8 mouse cellular contexts compared by ENCODE assay signal in the genomic region with DNA sequence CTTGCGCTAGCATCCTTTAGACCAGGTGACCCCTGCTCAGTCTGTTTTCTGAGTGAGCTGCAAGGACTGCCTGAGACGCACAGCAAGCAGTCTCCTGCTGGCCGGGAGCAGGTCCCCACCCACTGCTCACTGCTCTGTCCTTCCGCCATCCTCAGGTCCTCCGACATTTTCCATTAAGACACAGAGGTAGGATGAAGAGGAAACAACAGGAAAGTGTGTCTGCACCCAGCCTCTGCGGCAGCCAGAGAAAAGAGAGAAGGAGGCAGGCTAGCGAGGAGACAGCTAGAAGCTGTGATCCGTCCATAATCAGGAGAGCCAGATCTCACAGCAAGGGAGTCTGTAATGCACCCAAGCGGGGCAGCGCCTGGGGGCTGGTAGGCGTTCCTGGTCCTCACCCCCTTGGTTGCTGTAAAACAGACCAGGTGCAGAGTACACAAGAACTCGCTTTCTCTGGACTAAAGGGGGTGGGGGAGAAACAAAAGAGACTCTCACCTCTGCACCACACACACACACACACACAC. TPM values are rescaled to one million over a fixed set of nuclear protein-coding genes. Genes with fewer than 3 reads are reported as not detected.
A peak's percentile ranks its signal among the peaks of the same experiment; 100 is the strongest.
DNase-seq lines count a peak whose midpoint lies in the region; ATAC-seq and TF ChIP-seq lines count a peak whose summit lies in the region.

No protein-coding gene starts in this region.

- H3K27me3 ChIP-seq in forebrain, embryonic 13.5 days = no peaks in the 10 kb centered on the region
- H3K27me3 ChIP-seq in intestine, postnatal 0 days (replicated peaks; ENCODE audit: control insufficient read depth, insufficient read depth, low read length) = no peaks in the 10 kb centered on the region; the same call in 1 of the 2 replicates
- H3K27me3 ChIP-seq in midbrain, embryonic 11.5 days (ENCODE audit: control insufficient read depth, insufficient read depth, low read length) = no peaks in the 10 kb centered on the region; the same call in 1 of the 2 replicates
- H3K27me3 ChIP-seq in stomach, embryonic 16.5 days (ENCODE audit: control insufficient read depth, insufficient read depth, low read length) = no peaks in the 10 kb centered on the region; the same call in 1 of the 2 replicates

- no peak for TF ChIP-seq CTCF in gastrocnemius, adult 2 months (IDR thresholded peaks at IDR 0.05)
- TF ChIP-seq CTCF in intestine, postnatal 0 days (IDR thresholded peaks at IDR 0.05; ENCODE audit: low read depth) = no peak

- peak overlapping the region; percentile 83 for H3K9ac ChIP-seq in forebrain, embryonic 13.5 days
- no peak overlapping the region for H3K9ac ChIP-seq in intestine, postnatal 0 days (ENCODE audit: low read depth, low read length)
- H3K9ac ChIP-seq in midbrain, embryonic 11.5 days (ENCODE audit: low read length) = peak overlapping the region; percentile 68
- H3K9ac ChIP-seq in stomach, embryonic 16.5 days (ENCODE audit: low read length) = peak overlapping the region; percentile 60

- no peak for DNase-seq in gastrocnemius, adult 2 months
- DNase-seq in gastrocnemius, postnatal 4 days (ENCODE audit: low spot score in 2 of 2) = no peak
- DNase-seq in midbrain, embryonic 11.5 days (ENCODE audit: low spot score, missing footprints) = peak; percentile 92
- no peak for DNase-seq in spleen, postnatal 14 days (ENCODE audit: low spot score in 2 of 2)

- ATAC-seq in forebrain, embryonic 13.5 days = peak; percentile 31
- ATAC-seq in intestine, postnatal 0 days = peak; percentile 21; the same call in 1 of the 2 replicates
- peak; percentile 34 for ATAC-seq in midbrain, embryonic 11.5 days (ENCODE audit: low FRiP score)
- peak; percentile 27; the same call in 1 of the 2 replicates for ATAC-seq in stomach, embryonic 16.5 days (ENCODE audit: insufficient read depth, low FRiP score)

- H3K4me3 ChIP-seq in gastrocnemius, adult 2 months = peak overlapping the region; percentile 38
- 0 out of 2 replicates have a peak overlapping the region, but pooled peaks have one; percentile 32 for H3K4me3 ChIP-seq in brown adipose tissue, adult 24 weeks (ENCODE audit: insufficient read depth, low read depth, low read length)
- H3K4me3 ChIP-seq in forebrain, embryonic 13.5 days = peak overlapping the region; percentile 80
- peak overlapping the region; percentile 53 for H3K4me3 ChIP-seq in intestine, postnatal 0 days (ENCODE audit: low read depth, low read length)
- H3K4me3 ChIP-seq in midbrain, embryonic 11.5 days (ENCODE audit: low read depth, low read length) = peak overlapping the region; percentile 57
- H3K4me3 ChIP-seq in stomach, embryonic 16.5 days (replicated peaks; ENCODE audit: low read length) = peak overlapping the region; percentile 69

- intact Hi-C loops in gastrocnemius, adult 2 months (cut with DNase I) = no loop called here

- H3K9me3 ChIP-seq in forebrain, embryonic 13.5 days (replicated peaks) = no peaks in the 10 kb centered on the region
- H3K9me3 ChIP-seq in intestine, postnatal 0 days (ENCODE audit: control insufficient read depth) = no peaks in the 10 kb centered on the region
- H3K9me3 ChIP-seq in midbrain, embryonic 11.5 days (ENCODE audit: control insufficient read depth, low read length) = no peaks in the 10 kb centered on the region
- no peaks in the 10 kb centered on the region for H3K9me3 ChIP-seq in stomach, embryonic 16.5 days (replicated peaks; ENCODE audit: control insufficient read depth, low read length)

- H3K27ac ChIP-seq in gastrocnemius, adult 2 months = no peak overlapping the region
- H3K27ac ChIP-seq in brown adipose tissue, adult 24 weeks (replicated peaks; ENCODE audit: low read depth, low read length) = no peak overlapping the region
- H3K27ac ChIP-seq in forebrain, embryonic 13.5 days = no peak overlapping the region
- no peak overlapping the region for H3K27ac ChIP-seq in intestine, postnatal 0 days (ENCODE audit: low read depth, low read length)
- 0 out of 2 replicates have a peak overlapping the region, but pooled peaks have one; percentile 11 for H3K27ac ChIP-seq in midbrain, embryonic 11.5 days (ENCODE audit: low read depth, low read length)
- no peak overlapping the region for H3K27ac ChIP-seq in stomach, embryonic 16.5 days (ENCODE audit: low read length)

- 3% methylated on average over 12 of the region's 12 CpGs for WGBS in forebrain, embryonic 13.5 days
- WGBS in intestine, postnatal 0 days = under 1% methylated on average over 12 of the region's 12 CpGs
- WGBS in midbrain, embryonic 11.5 days = 4% methylated on average over 12 of the region's 12 CpGs
- WGBS in stomach, embryonic 16.5 days = 1% methylated on average over 12 of the region's 12 CpGs

- H3K36me3 ChIP-seq in forebrain, embryonic 13.5 days (ENCODE audit: poor library complexity, severe bottlenecking) = no peaks in the 10 kb centered on the region
- no peaks in the 10 kb centered on the region for H3K36me3 ChIP-seq in intestine, postnatal 0 days (ENCODE audit: control insufficient read depth, insufficient read depth)
- H3K36me3 ChIP-seq in midbrain, embryonic 11.5 days (ENCODE audit: control insufficient read depth, insufficient read depth, low read length) = no peaks in the 10 kb centered on the region
- H3K36me3 ChIP-seq in stomach, embryonic 16.5 days (ENCODE audit: control insufficient read depth, insufficient read depth, low read length) = no peaks in the 10 kb centered on the region

- peak overlapping the region; percentile 95 for H3K4me2 ChIP-seq in forebrain, embryonic 13.5 days
- H3K4me2 ChIP-seq in intestine, postnatal 0 days (replicated peaks; ENCODE audit: low read depth) = peak overlapping the region; percentile 95
- H3K4me2 ChIP-seq in midbrain, embryonic 11.5 days = peak overlapping the region; percentile 97
- peak overlapping the region; percentile 95 for H3K4me2 ChIP-seq in stomach, embryonic 16.5 days (ENCODE audit: low read depth, low read length)

- H3K4me1 ChIP-seq in brown adipose tissue, adult 24 weeks (ENCODE audit: control insufficient read depth, insufficient read depth, insufficient read length, low read length) = no peaks in the 10 kb centered on the region
- peaks cover 9% of the 10 kb centered on the region for H3K4me1 ChIP-seq in forebrain, embryonic 13.5 days
- H3K4me1 ChIP-seq in intestine, postnatal 0 days (replicated peaks; ENCODE audit: control insufficient read depth, insufficient read depth, low read length) = no peaks in the 10 kb centered on the region
- peaks cover 2% of the 10 kb centered on the region; the same call in 1 of the 2 replicates for H3K4me1 ChIP-seq in midbrain, embryonic 11.5 days (ENCODE audit: control insufficient read depth, insufficient read depth, low read length)
- 0 out of 2 replicates have a peak, but pooled peaks cover 8% of the 10 kb centered on the region for H3K4me1 ChIP-seq in stomach, embryonic 16.5 days (ENCODE audit: control insufficient read depth, insufficient read depth, low read length)

RNA-seq across cellular contexts. Expression of a gene that starts 1.1 kb away (rescaled TPM):
- total RNA-seq in gastrocnemius, adult 2 months (2021) = under 1 TPM in 1 of 2 experiments, not detected in 1; 0.11 TPM
- under 1 TPM; 0.31 to 0.37 TPM for total RNA-seq in gastrocnemius, postnatal 4 days (2021)
- polyA plus RNA-seq in brown adipose tissue, adult 24 weeks (2012; ENCODE audit: insufficient read depth, insufficient read length, missing spikeins) = not detected in 2 replicates
- 7.1 and 7.7 TPM in 2 replicates for polyA plus RNA-seq in forebrain, embryonic 13.5 days (2015; fragmentation: Nextera tagmentation; extraction: Ambion mirVana)
- 1.2 and 1.3 TPM in 2 replicates for polyA plus RNA-seq in intestine, postnatal 0 days (2015; fragmentation: Nextera tagmentation; extraction: Ambion mirVana)
- 2.6 and 3.0 TPM in 2 replicates for polyA plus RNA-seq in midbrain, embryonic 11.5 days (2014; fragmentation: Nextera tagmentation; extraction: Ambion mirVana)
- polyA plus RNA-seq in stomach, embryonic 16.5 days (2015; fragmentation: Nextera tagmentation; extraction: Ambion mirVana) = 3.2 and 4.8 TPM in 2 replicates
